Mouse (Mus musculus) intestine, postnatal 0 days (tissue): ENCODE measurements around the gene Hdac4. TPM values are rescaled to one million over a fixed set of nuclear protein-coding genes. Genes with fewer than 3 reads are reported as not detected.

Source experiments
- ATAC-seq: fragments of 200-750 bp; cut with Nextera tagmentation; 2 replicates; pipeline ENCODE4 v1.8.0; 2017; ENCODE audit warnings: mild to moderate bottlenecking, moderate TSS enrichment, moderate library complexity
- H3K27ac ChIP-seq: fragments of 300-500 bp; sonication (generic); 2 replicates; pipeline ENCODE4 v1.5.1; 2014; ENCODE audit warnings: mild to moderate bottlenecking, low read depth, low read length, moderate library complexity
- H3K27me3 ChIP-seq: fragments of 300-500 bp; sonication (generic); replicated peaks from 2 replicates; pipeline ENCODE4 v1.6.1; 2014; ENCODE audit warnings: low read length, mixed read lengths; ENCODE audit not compliant: control insufficient read depth, insufficient read depth
- H3K36me3 ChIP-seq: fragments of 300-500 bp; sonication (generic); 2 replicates; pipeline ENCODE4 v1.6.1; 2014; ENCODE audit warnings: mild to moderate bottlenecking, moderate library complexity; ENCODE audit not compliant: control insufficient read depth, insufficient read depth
- H3K4me1 ChIP-seq: fragments of 300-500 bp; sonication (generic); replicated peaks from 2 replicates; pipeline ENCODE4 v1.6.1; 2014; ENCODE audit warnings: antibody characterized with exemption, low read length, mixed read lengths; ENCODE audit not compliant: control insufficient read depth, insufficient read depth
- H3K4me2 ChIP-seq: fragments of 300-500 bp; sonication (generic); replicated peaks from 2 replicates; pipeline ENCODE4 v1.6.1; 2014; ENCODE audit warnings: low read depth, mild to moderate bottlenecking, moderate library complexity
- H3K4me3 ChIP-seq: fragments of 300-500 bp; sonication (generic); 2 replicates; pipeline ENCODE4 v1.5.1; 2014; ENCODE audit warnings: low read depth, low read length
- H3K9ac ChIP-seq: fragments of 300-500 bp; sonication (generic); 2 replicates; pipeline ENCODE4 v1.6.1; 2014; ENCODE audit warnings: mild to moderate bottlenecking, low read depth, low read length
- H3K9me3 ChIP-seq: fragments of 300-500 bp; sonication (generic); 2 replicates; pipeline ENCODE4 v1.6.1; 2016; ENCODE audit warnings: mixed run types; ENCODE audit not compliant: control insufficient read depth
- CTCF ChIP-seq: sonication (generic); IDR thresholded peaks from 2 replicates; pipeline ENCODE4 v1.5.1; 2016; ENCODE audit warnings: low read depth, mild to moderate bottlenecking, control low read depth, antibody characterized with exemption, moderate library complexity
- whole genome bisulfite sequencing: fragments of 180-500 bp; shearing (Covaris S2); extraction: QIAGEN DNeasy Blood & Tissue Kit; methylation state at CpG from one replicate; pipeline ENCODE4 v1.1.7; 2014; 5-methylcytosine and 5-hydroxymethylcytosine counted together
- polyA plus RNA-seq: library from polyadenylated mRNA; unstranded; fragments of >200 nt; fragmentation: Nextera tagmentation; extraction: Ambion mirVana; gene quantifications from 2 replicates; pipeline ENCODE4 v1.2.1, GENCODE M21; 2015

Gene Hdac4
- polyA plus RNA-seq, 1 experiment from 2014 or later: 6.7 TPM

DNA sequence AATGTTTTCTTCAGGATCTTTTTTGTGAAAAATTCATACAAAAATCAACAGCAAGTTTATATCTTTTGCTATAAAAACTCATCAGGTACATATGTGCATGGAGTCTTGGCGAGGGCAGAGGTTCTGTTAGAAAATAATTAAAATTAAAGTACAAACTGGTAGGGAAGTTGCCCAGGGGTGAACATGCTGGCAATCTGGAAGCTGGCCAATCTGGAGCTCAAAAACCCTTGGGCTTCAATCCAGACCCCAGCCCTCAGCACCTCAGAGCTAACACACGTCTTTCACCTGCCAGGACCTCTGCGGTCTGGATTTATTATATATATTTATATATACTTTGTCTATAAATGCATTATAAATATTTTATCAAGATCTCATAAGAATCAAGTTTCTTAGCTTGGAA lies 263.7 kb downstream of the Hdac4 start:
- H3K4me1 ChIP-seq: no peaks in the 10 kb centered on the region
- H3K4me2 ChIP-seq: no peak overlapping the region
- no peaks in the 10 kb centered on the region for H3K27me3 ChIP-seq
- H3K36me3 ChIP-seq: peaks cover 20% of the 10 kb centered on the region; the same call in 1 of the 2 replicates
- H3K9me3 ChIP-seq: no peaks in the 10 kb centered on the region
- ATAC-seq: no peak
- no peak overlapping the region for H3K27ac ChIP-seq
- H3K9ac ChIP-seq: no peak overlapping the region
- 85% methylated on average over 3 of the region's 3 CpGs for WGBS
- no peak overlapping the region for H3K4me3 ChIP-seq
- TF ChIP-seq CTCF: no peak

GRCm38 (mm10) chr1:91931196-91931595 lies 264.3 kb downstream of the Hdac4 start:
- no peak overlapping the region for H3K4me2 ChIP-seq
- ATAC-seq: no peak
- 93% methylated on average over 10 of the region's 10 CpGs for WGBS

GRCm38 (mm10) chr1:91929051-91929450 lies 266.4 kb downstream of the Hdac4 start:
- no peaks in the 10 kb centered on the region for H3K9me3 ChIP-seq
- 85% methylated on average over 13 of the region's 13 CpGs for WGBS
- no peak overlapping the region for H3K9ac ChIP-seq
- peaks cover 12% of the 10 kb centered on the region; the same call in 1 of the 2 replicates for H3K36me3 ChIP-seq
- H3K4me3 ChIP-seq: no peak overlapping the region
- H3K27ac ChIP-seq: no peak overlapping the region
- TF ChIP-seq CTCF: no peak
- no peaks in the 10 kb centered on the region for H3K4me1 ChIP-seq
- no peak for ATAC-seq
- no peaks in the 10 kb centered on the region for H3K27me3 ChIP-seq
- no peak overlapping the region for H3K4me2 ChIP-seq

More at GRCm38 (mm10) chr1:91931196-91931595, 264.3 kb downstream of the Hdac4 start:
- no peak overlapping the region for H3K9ac ChIP-seq
- H3K27me3 ChIP-seq: no peaks in the 10 kb centered on the region
- no peaks in the 10 kb centered on the region for H3K4me1 ChIP-seq
- no peak for TF ChIP-seq CTCF
- H3K9me3 ChIP-seq: no peaks in the 10 kb centered on the region
- no peak overlapping the region for H3K4me3 ChIP-seq
- H3K36me3 ChIP-seq: peaks cover 20% of the 10 kb centered on the region; the same call in 1 of the 2 replicates
- H3K27ac ChIP-seq: no peak overlapping the region

GRCm38 (mm10) chr1:91927536-91928315 lies 267.8 kb downstream of the Hdac4 start:
- Histone ChIP-seq H3K27me3 (no peaks in the 10 kb centered on the region), H3K36me3 (no peaks in the 10 kb centered on the region; the same call in 1 of the 2 replicates), H3K4me1 (no peaks in the 10 kb centered on the region), H3K27ac (no peak overlapping the region), H3K4me2 (no peak overlapping the region), H3K9ac (no peak overlapping the region), H3K9me3 (no peaks in the 10 kb centered on the region), H3K4me3 (no peak overlapping the region)
- TF ChIP-seq CTCF: no peak
- ATAC-seq: no peak
- 76% methylated on average over 10 of the region's 10 CpGs for WGBS

DNA sequence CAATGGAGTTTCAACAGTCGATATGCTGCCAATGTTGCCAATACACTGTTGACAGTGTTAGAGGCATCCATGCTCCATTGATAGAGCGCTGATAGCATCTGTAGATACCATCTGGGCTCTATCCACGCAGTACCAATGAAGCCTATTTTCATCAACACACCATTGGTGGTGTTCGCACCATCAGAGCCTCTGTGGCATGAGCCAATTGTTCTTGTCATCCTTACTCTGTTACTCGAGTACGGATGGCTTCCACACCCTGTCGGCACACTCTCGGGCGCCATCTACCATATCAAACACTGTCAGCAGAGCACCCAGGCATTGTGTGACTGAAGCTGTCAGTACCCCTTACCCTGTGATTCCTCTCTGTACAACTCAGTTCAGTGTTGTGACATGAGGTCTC lies 271.9 kb downstream of the Hdac4 start:
- Histone ChIP-seq H3K27ac (no peak overlapping the region), H3K4me1 (no peaks in the 10 kb centered on the region), H3K4me3 (no peak overlapping the region), H3K4me2 (no peak overlapping the region), H3K36me3 (no peaks in the 10 kb centered on the region; the same call in 1 of the 2 replicates), H3K27me3 (no peaks in the 10 kb centered on the region), H3K9ac (no peak overlapping the region), H3K9me3 (no peaks in the 10 kb centered on the region)
- 93% methylated on average over 9 of the region's 9 CpGs for WGBS
- ATAC-seq: no peak
- TF ChIP-seq CTCF: no peak

DNA sequence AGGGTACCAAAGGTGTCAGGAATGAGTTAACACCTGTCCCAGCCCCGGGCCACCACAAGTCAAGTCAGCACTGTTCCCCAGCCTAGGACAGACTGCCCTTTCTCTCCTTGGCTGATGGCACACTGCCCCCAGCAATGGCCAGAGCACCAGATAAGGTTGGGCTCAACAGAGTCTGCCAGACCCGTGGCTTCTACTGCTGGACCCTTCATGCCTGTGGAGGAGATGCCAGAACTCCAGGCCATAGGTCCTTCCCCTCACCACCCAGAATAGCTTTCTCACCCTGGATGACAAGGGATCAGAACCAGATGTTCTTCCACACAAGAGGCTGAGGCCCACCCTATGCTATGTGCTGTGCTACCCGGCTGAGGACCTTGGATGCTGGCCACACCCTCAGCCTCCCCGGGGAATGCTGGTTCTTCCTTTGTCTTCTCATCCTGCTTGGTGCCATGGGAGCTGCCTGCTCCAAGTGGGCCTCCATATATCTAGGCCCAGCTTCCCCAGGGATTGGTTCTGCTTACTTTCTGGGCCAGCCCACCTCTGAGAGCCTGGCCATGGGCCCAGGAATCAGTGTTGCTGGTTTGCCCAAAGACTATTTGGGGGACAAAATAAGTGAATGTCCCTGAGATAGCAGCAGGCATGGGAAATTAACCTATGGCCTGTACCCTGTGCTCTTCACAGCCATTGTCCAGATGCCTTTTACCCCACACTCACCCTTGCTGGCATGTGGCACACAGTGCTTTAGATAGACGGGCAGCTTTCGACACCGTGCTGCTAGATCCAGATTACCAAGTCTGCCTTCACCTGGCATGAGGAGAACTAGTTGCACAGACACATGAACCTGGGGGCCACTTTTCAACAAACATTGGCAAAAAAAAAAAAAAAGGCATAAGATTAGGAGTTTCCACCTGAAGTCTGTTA lies 273.0 kb downstream of the Hdac4 start:
- Histone ChIP-seq H3K4me1 (no peaks in the 10 kb centered on the region), H3K9ac (no peak overlapping the region), H3K27ac (no peak overlapping the region), H3K4me2 (no peak overlapping the region), H3K4me3 (no peak overlapping the region), H3K36me3 (no peaks in the 10 kb centered on the region), H3K9me3 (no peaks in the 10 kb centered on the region), H3K27me3 (no peaks in the 10 kb centered on the region)
- no peak for ATAC-seq
- 74% methylated on average over 7 of the region's 7 CpGs for WGBS
- TF ChIP-seq CTCF: no peak
